11 mouse cellular contexts compared by ENCODE assay signal in the genomic region with DNA sequence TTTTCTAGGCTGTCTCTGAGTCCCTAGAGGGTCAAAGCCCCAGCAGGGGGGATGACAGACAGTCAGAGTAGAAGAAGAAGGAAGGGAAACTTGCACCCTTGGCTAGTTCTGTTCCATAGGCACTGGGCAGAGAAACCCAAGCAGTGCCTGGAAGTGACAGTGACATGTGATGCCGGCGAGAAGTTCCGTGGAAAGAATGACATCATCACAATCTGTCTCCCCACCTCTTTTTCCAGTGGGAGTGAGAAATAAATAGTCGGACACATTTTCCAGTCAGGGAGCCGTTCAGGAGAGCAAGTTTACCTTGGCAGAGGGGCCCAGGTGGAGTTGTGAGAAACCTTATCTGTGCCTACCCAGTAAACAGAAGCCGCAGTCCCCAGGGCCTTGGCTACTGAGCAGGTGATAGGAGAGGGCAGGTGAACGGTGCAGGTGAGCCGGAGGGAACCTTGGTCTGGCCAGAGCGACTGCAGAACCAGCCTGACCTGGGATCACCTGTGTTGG. TPM values are rescaled to one million over a fixed set of nuclear protein-coding genes. Genes with fewer than 3 reads are reported as not detected.
A peak's percentile ranks its signal among the peaks of the same experiment; 100 is the strongest.
DNase-seq lines count a peak whose midpoint lies in the region; ATAC-seq lines count a peak whose summit lies in the region.
"Had no signal": no experiment of that assay in that cellular context is flagged by ENCODE, and none has a peak within 500 bp of the region (broad histone marks: within the 10 kb centered on the region; RNA-seq: fewer than 3 reads in every experiment).

No protein-coding gene starts in this region.

- no peaks in the 10 kb centered on the region for H3K27me3 ChIP-seq in splenic B cell, adult 2 months (ENCODE audit: control insufficient read depth, insufficient read depth, low read length, poor library complexity, severe bottlenecking)

- H3K36me3 ChIP-seq in splenic B cell, adult 2 months (ENCODE audit: control insufficient read depth, insufficient read depth, low read length, poor library complexity, severe bottlenecking), result no peaks in the 10 kb centered on the region

- peak; percentile 77 for ATAC-seq in granulocyte monocyte progenitor cell, adult 5-6 weeks (replicated peaks; ENCODE audit: poor library complexity, severe bottlenecking)
- no peak for ATAC-seq in megakaryocyte, adult 5-6 weeks (ENCODE audit: poor library complexity, severe bottlenecking)

- peak; percentile 0 for DNase-seq in ovary, postnatal 10 days (ENCODE audit: low spot score)
- DNase-seq in ovary, adult 18-20 months (ENCODE audit: low spot score), result no peak
- peak; percentile 22 for DNase-seq in heart, postnatal 4 days
- DNase-seq in splenic B cell, adult 2 months (ENCODE audit: low read depth, low spot score), result peak; percentile 80
- no peak for DNase-seq in frontal cortex, postnatal 14 days (ENCODE audit: low spot score in 2 of 2)
- no peak for DNase-seq in MN1 (ENCODE audit: low spot score)
- DNase-seq: adrenal gland, postnatal 25 days; cerebellum, adult 2 months; gastrocnemius, postnatal 14 days had no signal

RNA-seq across cellular contexts. Expression of a gene that starts 14.1 kb away (rescaled TPM):
- 21.9 and 23.5 TPM in 2 replicates for total RNA-seq in granulocyte monocyte progenitor cell, adult 5-6 weeks (2014; fragmentation: Nextera tagmentation)
- 20.9 and 21.8 TPM in 2 replicates for total RNA-seq in granulocyte monocyte progenitor cell, adult 5-6 weeks (2017)
- 100 to 1,000 TPM; 730 to 743 TPM for total RNA-seq in heart, postnatal 4 days (2021)
- total RNA-seq in megakaryocyte, adult 5-6 weeks (2015), result 48.2 and 48.7 TPM in 2 replicates
- total RNA-seq in megakaryocyte, adult 5-6 weeks (2017), result 50.4 and 53.1 TPM in 2 replicates

Comparison
In these comparisons a context has a peak if more than half of its experiments do, and no peak if none do; other contexts are left out.
1. DNase-seq: peak in ovary, postnatal 10 days (single experiment), heart, postnatal 4 days (single experiment) and splenic B cell, adult 2 months (single experiment); none in ovary, adult 18-20 months (single experiment), frontal cortex, postnatal 14 days (0 of 2) and MN1 (single experiment).
2. RNA of a gene that starts 14.1 kb away (total RNA-seq): 730 to 743 TPM in heart, postnatal 4 days; 48.2 to 53.1 TPM in megakaryocyte, adult 5-6 weeks and 20.9 to 23.5 TPM in granulocyte monocyte progenitor cell, adult 5-6 weeks; every median in the first group is over 10 times any median in the second.